8 mouse cellular contexts compared by ENCODE assay signal in the genomic region with DNA sequence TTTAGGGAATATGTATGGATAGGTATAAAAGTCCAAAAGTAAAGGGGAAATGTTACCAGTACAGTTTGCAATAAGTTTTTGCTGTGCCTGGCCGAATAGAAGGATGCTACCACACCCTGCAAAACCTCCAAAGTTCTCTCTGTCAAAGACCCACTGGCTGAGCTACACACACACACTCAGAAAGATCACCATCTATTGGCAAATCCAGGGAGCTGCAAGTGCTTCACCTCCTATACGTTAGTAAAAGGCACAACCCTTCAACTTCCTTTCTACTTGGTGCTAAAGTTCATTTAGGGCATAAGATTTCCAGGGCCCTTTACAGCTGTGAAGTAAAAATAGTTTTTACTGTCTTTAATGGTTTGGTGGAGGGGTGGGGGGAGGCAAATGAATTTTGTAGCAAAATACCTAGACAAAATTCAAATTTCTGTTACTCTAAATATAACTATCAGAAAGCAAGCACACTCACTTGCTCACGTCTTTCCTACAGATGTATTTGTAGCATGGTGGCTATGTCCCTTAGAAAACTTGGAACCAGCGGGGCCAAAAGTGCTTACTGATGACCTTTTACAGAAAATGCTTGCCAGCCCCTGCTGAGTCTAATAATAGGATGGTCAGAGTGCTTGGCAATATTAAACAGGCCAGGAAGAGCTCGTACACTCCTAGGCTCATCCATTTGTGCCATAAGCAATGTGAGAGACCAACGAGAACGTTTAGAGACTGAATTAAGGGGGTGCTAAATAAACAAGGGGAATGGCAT. TPM values are rescaled to one million over a fixed set of nuclear protein-coding genes. Genes with fewer than 3 reads are reported as not detected.
DNase-seq lines count a peak whose midpoint lies in the region.
"Had no signal": no experiment of that assay in that cellular context is flagged by ENCODE, and none has a peak within 500 bp of the region (broad histone marks: within the 10 kb centered on the region; RNA-seq: fewer than 3 reads in every experiment).

No protein-coding gene starts in this region.

- peak overlapping the region; percentile 97 for H3K27ac ChIP-seq in heart, embryonic 10.5 days
- H3K27ac ChIP-seq: embryonic facial prominence, embryonic 13.5 days had no signal

- H3K9me3 ChIP-seq in heart, embryonic 10.5 days, result no peaks in the 10 kb centered on the region
- H3K9me3 ChIP-seq: embryonic facial prominence, embryonic 13.5 days had no signal

- H3K4me1 ChIP-seq in heart, embryonic 10.5 days, result peaks cover 26% of the 10 kb centered on the region

- H3K4me3 ChIP-seq in heart, embryonic 10.5 days, result no peak overlapping the region
- H3K4me3 ChIP-seq: embryonic facial prominence, embryonic 13.5 days had no signal

- H3K36me3 ChIP-seq in heart, embryonic 10.5 days, result no peaks in the 10 kb centered on the region
- H3K36me3 ChIP-seq: embryonic facial prominence, embryonic 13.5 days had no signal

- WGBS in heart, embryonic 10.5 days, result 39% methylated on average over 7 of the region's 7 CpGs

- DNase-seq in kidney, adult 9 months, result peak; percentile 29
- no peak for DNase-seq in kidney, adult 11 months
- peak; percentile 44 for DNase-seq in NIH3T3 (ENCODE audit: low read depth)
- DNase-seq in heart, embryonic 10.5 days (ENCODE audit: low spot score), result no peak
- DNase-seq in naive thymus-derived CD4-positive, alpha-beta T cell, adult 2 months (ENCODE audit: low read depth), result peak; percentile 33
- no peak for DNase-seq in spleen, postnatal 14 days (ENCODE audit: low spot score in 2 of 2)
- DNase-seq in urinary bladder, adult 2 months (ENCODE audit: low spot score), result no peak

- H3K27me3 ChIP-seq in heart, embryonic 10.5 days (ENCODE audit: insufficient read depth, poor library complexity, severe bottlenecking), result no peaks in the 10 kb centered on the region
- H3K27me3 ChIP-seq: embryonic facial prominence, embryonic 13.5 days had no signal

RNA-seq across cellular contexts. Expression of a gene that starts 2.4 kb away (rescaled TPM):
- polyA plus RNA-seq in heart, embryonic 10.5 days (2016; fragmentation: Nextera tagmentation; extraction: Ambion mirVana), result 53.5 and 55.5 TPM in 2 replicates
- 55.8 and 60.0 TPM in 2 replicates for polyA plus RNA-seq in urinary bladder, adult 2 months (2012; rRNA removed)

RNA-seq across cellular contexts. Expression of a gene that starts 52.9 kb away (rescaled TPM):
- polyA plus RNA-seq in heart, embryonic 10.5 days (2016; fragmentation: Nextera tagmentation; extraction: Ambion mirVana), result 85.5 and 174 TPM in 2 replicates
- 0.22 TPM in 2 replicates for polyA plus RNA-seq in urinary bladder, adult 2 months (2012; rRNA removed)

RNA-seq across cellular contexts. Expression of a gene that starts 53.5 kb away (rescaled TPM):
- not detected in 2 replicates for polyA plus RNA-seq in heart, embryonic 10.5 days (2016; fragmentation: Nextera tagmentation; extraction: Ambion mirVana)
- polyA plus RNA-seq in urinary bladder, adult 2 months (2012; rRNA removed), result 0.28 and 0.31 TPM in 2 replicates

Comparison
In these comparisons a context has a peak if more than half of its experiments do, and no peak if none do; other contexts are left out.
1. DNase-seq: peak in kidney, adult 9 months (single experiment), NIH3T3 (single experiment) and naive thymus-derived CD4-positive, alpha-beta T cell, adult 2 months (single experiment); none in kidney, adult 11 months (single experiment), heart, embryonic 10.5 days (single experiment), spleen, postnatal 14 days (0 of 2) and urinary bladder, adult 2 months (single experiment).
2. RNA of a gene that starts 52.9 kb away (polyA plus RNA-seq): 85.5 to 174 TPM in heart, embryonic 10.5 days; 0.22 TPM in urinary bladder, adult 2 months; every median in the first group is over 10 times any median in the second.